33 mouse cellular contexts compared by ENCODE assay signal in genomic region chr16:43804364-43804763, GRCm38 (mm10). TPM values are rescaled to one million over a fixed set of nuclear protein-coding genes. Genes with fewer than 3 reads are reported as not detected.
"Had no signal": no experiment of that assay in that cellular context is flagged by ENCODE, and none has a peak within 500 bp of the region (broad histone marks: within the 10 kb centered on the region; RNA-seq: fewer than 3 reads in every experiment).

No protein-coding gene starts in this region.

- H3K4me2 ChIP-seq: heart, embryonic 12.5 days; hindbrain, embryonic 12.5 days; hindbrain, embryonic 14.5 days; intestine, embryonic 15.5 days; limb, embryonic 13.5 days; limb, embryonic 15.5 days; liver, embryonic 12.5 days had no signal

- H3K4me1 ChIP-seq: liver, embryonic 12.5 days had no signal

- H3K36me3 ChIP-seq: heart, embryonic 12.5 days; hindbrain, embryonic 10.5 days; hindbrain, embryonic 12.5 days; intestine, embryonic 15.5 days; limb, embryonic 13.5 days; limb, embryonic 15.5 days; liver, embryonic 12.5 days had no signal

- H3K27ac ChIP-seq: gastrocnemius, adult 2 months; hindbrain, embryonic 10.5 days; hindbrain, embryonic 12.5 days; hindbrain, embryonic 14.5 days; intestine, embryonic 15.5 days; layer of hippocampus, adult 2 months; limb, embryonic 13.5 days; limb, embryonic 15.5 days; liver, embryonic 12.5 days; liver, embryonic 14.5 days had no signal

- ATAC-seq: hindbrain, embryonic 16.5 days; inflammation-experienced regulatory T-cells, adult 6 months; intestine, embryonic 15.5 days; intestine, postnatal 0 days; liver, embryonic 12.5 days had no signal

- DNase-seq: gastrocnemius, adult 2 months; gastrocnemius, postnatal 10 days; gastrocnemius, postnatal 25 days; kidney, adult 18-20 months; kidney, adult 8-10 months; kidney, postnatal 10 days; kidney, postnatal 25 days; kidney, postnatal 4 days; layer of hippocampus, postnatal 36 days; left cerebral cortex, postnatal 4 days; lung, adult 18-20 months had no signal

- H3K4me3 ChIP-seq: gastrocnemius, adult 2 months; heart, embryonic 12.5 days; hindbrain, embryonic 10.5 days; hindbrain, embryonic 12.5 days; intestine, embryonic 15.5 days; layer of hippocampus, adult 2 months; limb, embryonic 13.5 days; limb, embryonic 15.5 days; liver, embryonic 12.5 days had no signal

- H3K9me3 ChIP-seq: heart, embryonic 12.5 days; hindbrain, embryonic 10.5 days; hindbrain, embryonic 12.5 days; intestine, embryonic 15.5 days; limb, embryonic 13.5 days; limb, embryonic 15.5 days; liver, embryonic 12.5 days had no signal

- H3K9ac ChIP-seq: heart, embryonic 12.5 days; hindbrain, embryonic 12.5 days; hindbrain, embryonic 14.5 days; intestine, embryonic 15.5 days; limb, embryonic 13.5 days; limb, embryonic 15.5 days; liver, embryonic 12.5 days; liver, embryonic 14.5 days had no signal

- H3K27me3 ChIP-seq: heart, embryonic 12.5 days; hindbrain, embryonic 12.5 days; intestine, embryonic 15.5 days; liver, embryonic 12.5 days had no signal

RNA-seq across cellular contexts. Expression of gene Drd3, which starts 50.5 kb away (rescaled TPM):
- total RNA-seq: gastrocnemius, adult 2 months; gastrocnemius, postnatal 10 days; gastrocnemius, postnatal 25 days; gastrocnemius, postnatal 4 days; granulocyte monocyte progenitor cell, adult 5-6 weeks; heart, adult 18-20 months; heart, postnatal 14 days; heart, postnatal 4 days; liver, adult 2 months had no signal
- polyA plus RNA-seq: heart, embryonic 12.5 days; hindbrain, embryonic 10.5 days; hindbrain, embryonic 12.5 days; hindbrain, embryonic 14.5 days; hindbrain, embryonic 16.5 days; inflammation-experienced regulatory T-cells, adult 6 months; intestine, embryonic 15.5 days; intestine, postnatal 0 days; kidney, embryonic 16.5 days; limb, embryonic 11.5 days; limb, embryonic 13.5 days; liver, adult 2 months; liver, embryonic 12.5 days; liver, embryonic 14.5 days; liver, embryonic 16.5 days had no signal
